Mouse (Mus musculus) C2C12 (cell line): ENCODE results near the gene Fam198a. TPM values are rescaled to one million over a fixed set of nuclear protein-coding genes. Genes with fewer than 3 reads are reported as not detected.
"Not testable (repeated sequence)": the region's sequence is repeated elsewhere in the genome, so short reads cannot be mapped to it uniquely, and the experiment has no call there.

Experiments
- H3K27me3 ChIP-seq: one replicate; pipeline ENCODE4 v1.6.1; 2011; ENCODE audit not compliant: control insufficient read depth, insufficient read depth, insufficient read length
- H3K36me3 ChIP-seq: one replicate; pipeline ENCODE4 v1.6.1; 2011; ENCODE audit not compliant: control insufficient read depth, insufficient read depth
- H3K4me3 ChIP-seq: one replicate; pipeline ENCODE4 v1.5.1; 2011; ENCODE audit warnings: mild to moderate bottlenecking, control low read depth; ENCODE audit not compliant: poor library complexity, insufficient read depth, severe bottlenecking
- H3K79me2 ChIP-seq: one replicate; pipeline ENCODE4 v1.6.1; 2011; ENCODE audit not compliant: control insufficient read depth, insufficient read depth
- H3K79me3 ChIP-seq: one replicate; pipeline ENCODE4 v1.6.1; 2011; ENCODE audit warnings: low read depth, control low read depth
- H3ac ChIP-seq: one replicate; pipeline ENCODE3; 2011; ENCODE audit warnings: low read depth; ENCODE audit not compliant: control insufficient read depth, insufficient read length
- CEBPB ChIP-seq: IDR thresholded peaks from one replicate; pipeline ENCODE4 v1.6.1; 2011; ENCODE audit warnings: low read depth, mild to moderate bottlenecking, control low read depth, moderate library complexity
- CTCF ChIP-seq: IDR thresholded peaks from one replicate; pipeline ENCODE4 v1.5.1; 2011; ENCODE audit not compliant: control insufficient read depth, insufficient read depth, insufficient read length
- FOSL1 ChIP-seq: IDR thresholded peaks from one replicate; pipeline ENCODE4 v1.8.0; 2011; ENCODE audit warnings: mild to moderate bottlenecking, low read length; ENCODE audit not compliant: poor library complexity, insufficient read depth, severe bottlenecking
- MAX ChIP-seq: IDR thresholded peaks from one replicate; pipeline ENCODE4 v1.6.1; 2011; ENCODE audit warnings: mild to moderate bottlenecking, control low read depth
- MYOD1 ChIP-seq: IDR thresholded peaks from one replicate; pipeline ENCODE4 v1.6.1; 2011; ENCODE audit warnings: low read depth; ENCODE audit not compliant: control insufficient read depth, insufficient read length
- MYOG ChIP-seq: IDR thresholded peaks from one replicate; pipeline ENCODE4 v1.6.1; 2011; ENCODE audit not compliant: control insufficient read depth, insufficient read length; ENCODE audit errors: extremely low read depth
- USF1 ChIP-seq: IDR thresholded peaks from one replicate; pipeline ENCODE4 v1.6.1; 2011; ENCODE audit warnings: low read depth, mild to moderate bottlenecking, control low read depth, moderate library complexity
- polyA plus RNA-seq: library from polyadenylated mRNA; unstranded; fragments of >200 nt; fragmentation: generic; extraction: Trizol; gene quantifications from one replicate; pipeline ENCODE4 v1.2.1, GENCODE M21; 2012; ENCODE audit warnings: missing spikeins

Fam198a gene
- polyA plus RNA-seq, 1 experiment, result not detected

- H3ac ChIP-seq, result no peak overlapping the region
- no peak for TF ChIP-seq CTCF
- TF ChIP-seq USF1, result no peak
- TF ChIP-seq MAX, result no peak
- no peak for TF ChIP-seq MYOG
- TF ChIP-seq MYOD1, result no peak
- TF ChIP-seq FOSL1, result no peak
- no peak for TF ChIP-seq CEBPB
- H3K4me3 ChIP-seq, result no peak overlapping the region
- no peaks in the 10 kb centered on the region for H3K79me3 ChIP-seq
- H3K79me2 ChIP-seq, result no peaks in the 10 kb centered on the region
- H3K36me3 ChIP-seq, result no peaks in the 10 kb centered on the region
- H3K27me3 ChIP-seq, result peaks cover 3% of the 10 kb centered on the region
Observed at GRCm38 (mm10) chr9:122018782-122019395, 68.1 kb downstream of the Fam198a start.

- Histone ChIP-seq H3K36me3 (no peaks in the 10 kb centered on the region), H3ac (no peak overlapping the region), H3K79me3 (no peaks in the 10 kb centered on the region), H3K79me2 (no peaks in the 10 kb centered on the region), H3K4me3 (no peak overlapping the region), H3K27me3 (peaks cover 3% of the 10 kb centered on the region)
- TF ChIP-seq FOSL1, result no peak
- no peak for TF ChIP-seq CEBPB
- TF ChIP-seq MYOD1, result no peak
- TF ChIP-seq USF1, result no peak
- no peak for TF ChIP-seq MYOG
- TF ChIP-seq MAX, result no peak
- no peak for TF ChIP-seq CTCF
Observed at GRCm38 (mm10) chr9:122020321-122020720, 69.5 kb downstream of the Fam198a start.

GRCm38 (mm10) chr9:122021171-122021570, 70.4 kb downstream of the Fam198a start:
- H3K4me3 ChIP-seq, H3ac ChIP-seq, H3K79me3 ChIP-seq, H3K36me3 ChIP-seq, H3K79me2 ChIP-seq, H3K27me3 ChIP-seq: not testable (repeated sequence)

- no peaks in the 10 kb centered on the region for H3K36me3 ChIP-seq
- TF ChIP-seq CEBPB, result no peak
- no peak for TF ChIP-seq USF1
- TF ChIP-seq MAX, result no peak
- TF ChIP-seq CTCF, result no peak
- TF ChIP-seq FOSL1, result no peak
- no peak for TF ChIP-seq MYOG
- TF ChIP-seq MYOD1, result no peak
- no peak overlapping the region for H3ac ChIP-seq
- H3K79me2 ChIP-seq, result no peaks in the 10 kb centered on the region
- H3K27me3 ChIP-seq, result no peaks in the 10 kb centered on the region
- H3K4me3 ChIP-seq, result no peak overlapping the region
- H3K79me3 ChIP-seq, result no peaks in the 10 kb centered on the region
Observed at GRCm38 (mm10) chr9:122021581-122021980, 70.8 kb downstream of the Fam198a start.

GRCm38 (mm10) chr9:122022776-122023175, 72.0 kb downstream of the Fam198a start:
- no peak overlapping the region for H3ac ChIP-seq
- no peaks in the 10 kb centered on the region for H3K79me3 ChIP-seq
- H3K36me3 ChIP-seq, result no peaks in the 10 kb centered on the region
- H3K27me3 ChIP-seq, result no peaks in the 10 kb centered on the region
- no peaks in the 10 kb centered on the region for H3K79me2 ChIP-seq
- TF ChIP-seq CTCF, result no peak
- no peak for TF ChIP-seq USF1
- TF ChIP-seq CEBPB, result no peak
- TF ChIP-seq MYOG, result no peak
- TF ChIP-seq MYOD1, result no peak
- no peak for TF ChIP-seq MAX
- TF ChIP-seq FOSL1, result no peak
- H3K4me3 ChIP-seq, result no peak overlapping the region

GRCm38 (mm10) chr9:122023873-122024272, 73.1 kb downstream of the Fam198a start:
- TF ChIP-seq MYOD1 (no peak), CTCF (no peak), USF1 (no peak), MAX (no peak), CEBPB (no peak), FOSL1 (no peak), MYOG (no peak)
- Histone ChIP-seq H3K79me2 (no peaks in the 10 kb centered on the region), H3K79me3 (no peaks in the 10 kb centered on the region), H3K27me3 (no peaks in the 10 kb centered on the region), H3K36me3 (no peaks in the 10 kb centered on the region), H3K4me3 (no peak overlapping the region), H3ac (no peak overlapping the region)
